Comparison of ENCODE assay signal across 12 mouse cellular contexts in the genomic region with DNA sequence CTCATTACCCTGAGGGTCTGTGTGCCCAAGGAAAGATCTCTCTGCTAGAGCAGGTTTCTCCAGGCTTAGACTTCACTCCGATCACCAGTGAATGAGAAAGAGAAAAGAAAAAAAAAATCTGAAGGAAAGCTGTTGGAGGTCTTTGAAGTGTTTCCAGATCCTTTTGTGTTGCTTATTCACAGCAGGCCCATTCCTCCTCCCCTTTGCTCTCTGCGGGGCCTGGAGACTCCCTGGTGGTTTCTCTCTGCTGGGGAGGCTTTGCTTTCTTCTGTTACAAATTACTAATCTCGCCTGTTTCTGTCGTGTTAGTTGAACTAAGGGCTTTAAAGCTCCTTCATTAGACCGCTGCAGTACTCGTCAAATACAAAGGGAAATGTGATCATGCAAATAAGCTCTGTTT.
DNase-seq lines count a peak whose midpoint lies in the region; ATAC-seq lines count a peak whose summit lies in the region.
"Had no signal": no experiment of that assay in that cellular context is flagged by ENCODE, and none has a peak within 500 bp of the region (broad histone marks: within the 10 kb centered on the region; RNA-seq: fewer than 3 reads in every experiment).

No protein-coding gene starts in this region.

- WGBS in embryonic facial prominence, embryonic 14.5 days, result 24% methylated on average over 6 of the region's 6 CpGs
- WGBS in hindbrain, embryonic 15.5 days, result 8% methylated on average over 6 of the region's 6 CpGs
- WGBS in neural tube, embryonic 11.5 days, result 4% methylated on average over 6 of the region's 6 CpGs

- H3K9me3 ChIP-seq in embryonic facial prominence, embryonic 14.5 days (ENCODE audit: control insufficient read depth, low read length), result no peaks in the 10 kb centered on the region
- no peaks in the 10 kb centered on the region for H3K9me3 ChIP-seq in hindbrain, embryonic 15.5 days
- no peaks in the 10 kb centered on the region for H3K9me3 ChIP-seq in neural tube, embryonic 11.5 days (ENCODE audit: control insufficient read depth, low read length)
- H3K9me3 ChIP-seq: G1E; liver, embryonic 15.5 days had no signal

- H3K4me1 ChIP-seq in embryonic facial prominence, embryonic 14.5 days (ENCODE audit: control insufficient read depth, insufficient read depth, low read length), result peaks cover 22% of the 10 kb centered on the region
- peaks cover 29% of the 10 kb centered on the region for H3K4me1 ChIP-seq in hindbrain, embryonic 15.5 days (replicated peaks)
- peaks cover 33% of the 10 kb centered on the region for H3K4me1 ChIP-seq in neural tube, embryonic 11.5 days (ENCODE audit: control insufficient read depth, insufficient read depth, low read length)
- H3K4me1 ChIP-seq: liver, embryonic 15.5 days had no signal

- no peak overlapping the region for H3K4me2 ChIP-seq in embryonic facial prominence, embryonic 14.5 days (ENCODE audit: low read depth, low read length)
- no peak overlapping the region for H3K4me2 ChIP-seq in hindbrain, embryonic 15.5 days
- H3K4me2 ChIP-seq in neural tube, embryonic 11.5 days (ENCODE audit: low read depth), result no peak overlapping the region
- H3K4me2 ChIP-seq: heart, embryonic 11.5 days; liver, embryonic 15.5 days had no signal

- peak overlapping the region; percentile 33; the same call in 1 of the 2 replicates for H3K27ac ChIP-seq in embryonic facial prominence, embryonic 14.5 days (replicated peaks; ENCODE audit: low read depth, low read length)
- H3K27ac ChIP-seq in hindbrain, embryonic 15.5 days (replicated peaks), result peak overlapping the region; percentile 41; the same call in 1 of the 2 replicates
- H3K27ac ChIP-seq in neural tube, embryonic 11.5 days (ENCODE audit: low read depth, low read length), result no peak overlapping the region
- H3K27ac ChIP-seq: liver, embryonic 15.5 days had no signal

- no peak overlapping the region for H3K9ac ChIP-seq in embryonic facial prominence, embryonic 14.5 days (ENCODE audit: low read depth, low read length)
- H3K9ac ChIP-seq in hindbrain, embryonic 15.5 days, result no peak overlapping the region
- H3K9ac ChIP-seq in neural tube, embryonic 11.5 days (ENCODE audit: low read length), result 0 out of 2 replicates have a peak overlapping the region, but pooled peaks have one; percentile 3
- H3K9ac ChIP-seq: liver, embryonic 15.5 days had no signal

- no peaks in the 10 kb centered on the region for H3K36me3 ChIP-seq in embryonic facial prominence, embryonic 14.5 days (ENCODE audit: control insufficient read depth, insufficient read depth, low read length)
- H3K36me3 ChIP-seq in hindbrain, embryonic 15.5 days, result no peaks in the 10 kb centered on the region
- H3K36me3 ChIP-seq in neural tube, embryonic 11.5 days (ENCODE audit: control insufficient read depth, insufficient read depth, low read length), result no peaks in the 10 kb centered on the region
- H3K36me3 ChIP-seq: liver, embryonic 15.5 days had no signal

- H3K27me3 ChIP-seq in embryonic facial prominence, embryonic 14.5 days (replicated peaks; ENCODE audit: control insufficient read depth, insufficient read depth, low read length), result no peaks in the 10 kb centered on the region
- no peaks in the 10 kb centered on the region for H3K27me3 ChIP-seq in hindbrain, embryonic 15.5 days
- H3K27me3 ChIP-seq in neural tube, embryonic 11.5 days (ENCODE audit: control insufficient read depth, insufficient read depth, low read length), result peaks cover 2% of the 10 kb centered on the region; the same call in 1 of the 2 replicates
- H3K27me3 ChIP-seq: liver, embryonic 15.5 days had no signal

- H3K4me3 ChIP-seq in embryonic facial prominence, embryonic 14.5 days (ENCODE audit: low read depth, low read length), result no peak overlapping the region
- H3K4me3 ChIP-seq in hindbrain, embryonic 15.5 days, result no peak overlapping the region
- no peak overlapping the region for H3K4me3 ChIP-seq in neural tube, embryonic 11.5 days (ENCODE audit: low read depth, low read length)
- H3K4me3 ChIP-seq: liver, embryonic 15.5 days had no signal

- peak; percentile 53; the same call in 1 of the 2 replicates for ATAC-seq in embryonic facial prominence, embryonic 14.5 days (ENCODE audit: low read depth)
- no peak for ATAC-seq in hindbrain, embryonic 15.5 days (ENCODE audit: low FRiP score, low read depth)
- ATAC-seq in neural tube, embryonic 11.5 days (ENCODE audit: insufficient read depth, low FRiP score, low TSS enrichment), result no peak
- ATAC-seq in cerebellum, adult (ENCODE audit: insufficient number of reproducible peaks, low FRiP score, low TSS enrichment), result no peak
- no peak for ATAC-seq in granulocyte monocyte progenitor cell, adult 5-6 weeks (replicated peaks; ENCODE audit: poor library complexity, severe bottlenecking)

- peak; percentile 36 for DNase-seq in WW6 (ENCODE audit: low read depth, low spot score)
- DNase-seq in embryonic facial prominence, embryonic 14.5 days (ENCODE audit: low spot score), result peak; percentile 60
- peak; percentile 41 for DNase-seq in neural tube, embryonic 11.5 days (ENCODE audit: low spot score)
- DNase-seq in kidney, adult 18-20 months, result no peak
- DNase-seq: adrenal gland, postnatal 25 days; cerebellum, postnatal 25 days had no signal
